In genomic region chr3:20520738-20521137, GRCm38 (mm10) we compare ENCODE assay signal across 10 mouse cellular contexts.
A peak's percentile ranks its signal among the peaks of the same experiment; 100 is the strongest.
DNase-seq lines count a peak whose midpoint lies in the region; ATAC-seq and TF ChIP-seq lines count a peak whose summit lies in the region.
"Had no signal": no experiment of that assay in that cellular context is flagged by ENCODE, and none has a peak within 500 bp of the region (broad histone marks: within the 10 kb centered on the region; RNA-seq: fewer than 3 reads in every experiment).

No protein-coding gene starts in this region.

- no peaks in the 10 kb centered on the region for H3K4me1 ChIP-seq in intestine, postnatal 0 days (replicated peaks; ENCODE audit: control insufficient read depth, insufficient read depth, low read length)
- H3K4me1 ChIP-seq in intestine, embryonic 16.5 days (ENCODE audit: control insufficient read depth, insufficient read depth, low read length) = no peaks in the 10 kb centered on the region
- H3K4me1 ChIP-seq: embryonic facial prominence, embryonic 12.5 days; limb, embryonic 15.5 days had no signal

- TF ChIP-seq CTCF in intestine, postnatal 0 days (IDR thresholded peaks at IDR 0.05; ENCODE audit: low read depth) = peak; percentile 80

- 54% methylated on average over 6 of the region's 6 CpGs for WGBS in intestine, postnatal 0 days
- WGBS in intestine, embryonic 16.5 days = 49% methylated on average over 6 of the region's 6 CpGs

- no peak for ATAC-seq in intestine, postnatal 0 days
- no peak for ATAC-seq in intestine, embryonic 16.5 days
- ATAC-seq in megakaryocyte progenitor cell, adult 5-6 weeks (replicated peaks; ENCODE audit: poor library complexity) = peak; percentile 88
- no peak for ATAC-seq in inflammation-experienced regulatory T-cells, adult 6 months

- H3K4me3 ChIP-seq in intestine, postnatal 0 days (ENCODE audit: low read depth, low read length) = no peak overlapping the region
- no peak overlapping the region for H3K4me3 ChIP-seq in intestine, embryonic 16.5 days (ENCODE audit: low read length)
- H3K4me3 ChIP-seq: embryonic facial prominence, embryonic 12.5 days; limb, embryonic 15.5 days had no signal

- no peaks in the 10 kb centered on the region for H3K9me3 ChIP-seq in intestine, postnatal 0 days (ENCODE audit: control insufficient read depth)
- H3K9me3 ChIP-seq in intestine, embryonic 16.5 days (ENCODE audit: control insufficient read depth, low read length) = no peaks in the 10 kb centered on the region
- H3K9me3 ChIP-seq: embryonic facial prominence, embryonic 12.5 days; limb, embryonic 15.5 days had no signal

- H3K9ac ChIP-seq in intestine, postnatal 0 days (ENCODE audit: low read depth, low read length) = no peak overlapping the region
- H3K9ac ChIP-seq in intestine, embryonic 16.5 days (ENCODE audit: low read depth, low read length) = no peak overlapping the region
- H3K9ac ChIP-seq: embryonic facial prominence, embryonic 12.5 days; limb, embryonic 15.5 days had no signal

- no peak overlapping the region for H3K27ac ChIP-seq in intestine, postnatal 0 days (ENCODE audit: low read depth, low read length)
- no peak overlapping the region for H3K27ac ChIP-seq in intestine, embryonic 16.5 days (ENCODE audit: low read length)
- H3K27ac ChIP-seq: embryonic facial prominence, embryonic 12.5 days; limb, embryonic 15.5 days had no signal

- DNase-seq in thymus, postnatal 0 days (ENCODE audit: low spot score) = peak; percentile 6
- DNase-seq in thymus, postnatal 14 days = no peak
- DNase-seq in embryo, embryonic 10 days (ENCODE audit: low spot score) = peak; percentile 74
- DNase-seq in urinary bladder, postnatal 25 days (ENCODE audit: low spot score) = no peak

- no peak overlapping the region for H3K4me2 ChIP-seq in intestine, postnatal 0 days (replicated peaks; ENCODE audit: low read depth)
- no peak overlapping the region for H3K4me2 ChIP-seq in intestine, embryonic 16.5 days (ENCODE audit: low read depth, low read length)
- H3K4me2 ChIP-seq: embryonic facial prominence, embryonic 12.5 days; limb, embryonic 15.5 days had no signal

- H3K36me3 ChIP-seq in intestine, postnatal 0 days (ENCODE audit: control insufficient read depth, insufficient read depth) = no peaks in the 10 kb centered on the region
- H3K36me3 ChIP-seq in intestine, embryonic 16.5 days (ENCODE audit: control insufficient read depth, insufficient read depth, low read length) = no peaks in the 10 kb centered on the region
- H3K36me3 ChIP-seq: embryonic facial prominence, embryonic 12.5 days; limb, embryonic 15.5 days had no signal

- no peaks in the 10 kb centered on the region for H3K27me3 ChIP-seq in intestine, postnatal 0 days (replicated peaks; ENCODE audit: control insufficient read depth, insufficient read depth, low read length)
- H3K27me3 ChIP-seq in intestine, embryonic 16.5 days (replicated peaks; ENCODE audit: control insufficient read depth, insufficient read depth, low read length) = no peaks in the 10 kb centered on the region
- H3K27me3 ChIP-seq: embryonic facial prominence, embryonic 12.5 days; limb, embryonic 15.5 days had no signal

Comparison
In these comparisons a context has a peak if more than half of its experiments do, and no peak if none do; other contexts are left out.
1. DNase-seq: peak in thymus, postnatal 0 days (single experiment) and embryo, embryonic 10 days (single experiment); none in thymus, postnatal 14 days (single experiment) and urinary bladder, postnatal 25 days (single experiment).